Mouse (Mus musculus) ovary, adult 18-20 months (tissue): ENCODE data around the gene Tspan7.

ENCODE experiments used
- DNase-seq: peaks from one replicate; pipeline ENCODE4 v3.0.0; 2022; ENCODE audit warnings: low spot score, mixed read lengths

Gene Tspan7

GRCm38 (mm10) chrX:10484872-10485569 lies at the start of gene Tspan7:
Gene Tspan7 (plus strand): TSS chrX:10485158.
- peak; percentile 10 for DNase-seq

- no peak for DNase-seq
Measured at GRCm38 (mm10) chrX:10449323-10449980, 35.5 kb upstream of the Tspan7 start.

GRCm38 (mm10) chrX:10450143-10451060 lies 34.6 kb upstream of the Tspan7 start:
- no peak for DNase-seq

- DNase-seq = no peak
Measured at GRCm38 (mm10) chrX:10453798-10454197, 31.2 kb upstream of the Tspan7 start.

- DNase-seq = no peak
Measured at GRCm38 (mm10) chrX:10457256-10457655, 27.7 kb upstream of the Tspan7 start.

- DNase-seq = no peak
Measured at GRCm38 (mm10) chrX:10477088-10477487, 7.9 kb upstream of the Tspan7 start.

GRCm38 (mm10) chrX:10479031-10479886 lies 5.7 kb upstream of the Tspan7 start:
- DNase-seq = no peak

- no peak for DNase-seq
Measured at GRCm38 (mm10) chrX:10479943-10480342, 5.0 kb upstream of the Tspan7 start.

- DNase-seq = no peak
Measured at GRCm38 (mm10) chrX:10485664-10486211, 780 bp downstream of the Tspan7 start.

- DNase-seq = no peak
Measured at GRCm38 (mm10) chrX:10498580-10498979, 13.6 kb downstream of the Tspan7 start.

GRCm38 (mm10) chrX:10502616-10503015 lies 17.7 kb downstream of the Tspan7 start:
- DNase-seq = peak; percentile 7

GRCm38 (mm10) chrX:10514417-10514816 lies 29.5 kb downstream of the Tspan7 start:
- no peak for DNase-seq

GRCm38 (mm10) chrX:10514971-10515370 lies 30.0 kb downstream of the Tspan7 start:
- DNase-seq = no peak

GRCm38 (mm10) chrX:10516448-10516847 lies 31.5 kb downstream of the Tspan7 start:
- DNase-seq = no peak

- no peak for DNase-seq
Measured at GRCm38 (mm10) chrX:10516925-10517324, 32.0 kb downstream of the Tspan7 start.

- no peak for DNase-seq
Measured at GRCm38 (mm10) chrX:10517756-10518155, 32.8 kb downstream of the Tspan7 start.

GRCm38 (mm10) chrX:10518510-10518909 lies 33.6 kb downstream of the Tspan7 start:
- no peak for DNase-seq

GRCm38 (mm10) chrX:10535450-10535849 lies 50.5 kb downstream of the Tspan7 start:
- no peak for DNase-seq

- DNase-seq = no peak
Measured at GRCm38 (mm10) chrX:10539009-10539408, 54.1 kb downstream of the Tspan7 start.

GRCm38 (mm10) chrX:10539482-10540166 lies 54.7 kb downstream of the Tspan7 start:
- DNase-seq = peak; percentile 26

GRCm38 (mm10) chrX:10546840-10547239 lies 61.9 kb downstream of the Tspan7 start:
- no peak for DNase-seq
